Mouse (Mus musculus) common myeloid progenitor, adult 5-6 weeks (primary cell): Measurements from ENCODE around the gene Igsf9b. TPM values are rescaled to one million over a fixed set of nuclear protein-coding genes. Genes with fewer than 3 reads are reported as not detected.

Experiments
- ATAC-seq: replicated peaks from 2 replicates; pipeline ENCODE4 v1.8.0; 2016; ENCODE audit warnings: low read depth, mild to moderate bottlenecking, moderate TSS enrichment, inconsistent platforms; ENCODE audit not compliant: poor library complexity, severe bottlenecking
- total RNA-seq: library from RNA; stranded (forward); fragments of 200-1000, 187-1606 nt; gene quantifications from 2 replicates; pipeline ENCODE4 v1.2.3, GENCODE M21; 2017

Igsf9b gene
- total RNA-seq, 1 experiment from 2014 or later = 0.18 TPM

DNA sequence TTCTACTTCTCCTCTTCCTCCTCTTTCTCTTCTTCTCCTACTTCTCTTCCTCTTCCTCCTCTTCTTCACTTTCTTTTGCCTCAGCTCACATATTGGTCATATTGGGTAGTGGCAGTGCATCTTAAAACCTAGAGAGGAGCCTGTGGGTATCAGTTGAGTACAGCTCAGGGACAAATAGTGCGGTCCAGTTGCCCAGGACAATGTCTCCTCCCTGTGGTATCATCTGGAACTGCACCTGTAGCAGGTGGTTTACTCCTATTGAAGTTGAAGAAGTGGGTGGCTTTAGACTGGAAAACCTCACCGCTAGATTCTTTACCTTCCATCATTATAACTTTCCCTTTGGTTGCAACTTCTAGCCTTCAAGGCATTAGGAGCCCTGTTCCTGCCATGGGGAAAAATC is 26.9 kb downstream of the Igsf9b start:
- peak; percentile 82 for ATAC-seq

DNA sequence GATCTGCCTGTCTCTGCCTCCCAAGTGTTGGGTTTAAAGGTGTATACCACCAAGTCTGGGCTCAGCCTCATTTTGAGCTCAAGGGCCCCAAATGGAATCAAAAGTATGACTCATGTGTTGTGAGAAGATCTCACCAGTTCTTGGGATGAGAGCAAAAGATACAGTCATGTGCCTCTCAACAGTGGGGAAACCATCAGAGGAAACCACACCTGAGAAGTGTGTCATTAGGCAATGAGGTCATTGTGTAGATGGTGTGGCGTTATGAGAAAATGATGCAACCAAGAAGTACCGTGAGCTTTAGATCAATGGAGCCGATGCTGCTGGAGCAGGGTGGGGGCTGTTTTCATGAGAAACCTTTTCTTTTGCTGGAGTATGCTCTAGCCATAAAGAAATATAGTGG is 28.6 kb downstream of the Igsf9b start:
- ATAC-seq = no peak

DNA sequence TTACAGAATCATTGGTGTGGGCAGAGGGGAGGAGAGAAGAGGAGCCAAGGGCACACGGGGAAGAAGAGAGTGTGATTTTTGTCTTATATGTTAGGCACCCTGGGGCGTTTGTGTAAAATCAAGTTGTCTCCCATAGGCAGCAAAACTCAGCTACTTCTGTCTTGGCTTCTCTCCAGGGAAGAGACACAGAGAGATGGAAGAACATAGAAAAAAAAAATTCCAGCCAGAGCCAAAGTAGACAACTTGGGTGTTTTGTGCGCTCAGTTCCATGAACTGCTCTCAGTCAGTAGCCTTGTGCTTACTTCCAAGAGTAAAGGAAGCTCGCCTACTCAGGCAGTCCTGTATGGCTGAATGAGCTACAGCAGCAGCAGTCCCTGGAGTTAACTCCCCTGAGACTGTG is 31.4 kb downstream of the Igsf9b start:
- ATAC-seq = no peak

DNA sequence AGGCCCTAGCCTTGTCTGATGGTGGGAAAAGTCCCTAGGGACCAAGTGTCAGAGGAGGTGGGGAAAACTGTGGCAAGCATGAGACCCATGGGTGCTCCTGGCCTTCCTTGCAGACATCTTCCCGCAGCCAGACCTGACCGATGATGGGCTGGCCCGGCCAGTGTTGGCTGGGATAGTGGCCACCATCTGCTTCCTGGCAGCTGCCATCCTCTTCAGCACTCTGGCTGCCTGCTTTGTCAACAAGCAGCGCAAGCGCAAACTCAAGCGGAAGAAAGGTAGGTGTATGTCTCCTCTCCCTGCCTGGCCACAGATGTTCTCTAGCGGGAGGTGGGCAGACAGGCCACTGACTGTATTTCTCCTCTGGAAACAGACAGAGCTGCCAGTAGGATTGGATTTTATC is 32.5 kb downstream of the Igsf9b start:
- ATAC-seq = no peak

DNA sequence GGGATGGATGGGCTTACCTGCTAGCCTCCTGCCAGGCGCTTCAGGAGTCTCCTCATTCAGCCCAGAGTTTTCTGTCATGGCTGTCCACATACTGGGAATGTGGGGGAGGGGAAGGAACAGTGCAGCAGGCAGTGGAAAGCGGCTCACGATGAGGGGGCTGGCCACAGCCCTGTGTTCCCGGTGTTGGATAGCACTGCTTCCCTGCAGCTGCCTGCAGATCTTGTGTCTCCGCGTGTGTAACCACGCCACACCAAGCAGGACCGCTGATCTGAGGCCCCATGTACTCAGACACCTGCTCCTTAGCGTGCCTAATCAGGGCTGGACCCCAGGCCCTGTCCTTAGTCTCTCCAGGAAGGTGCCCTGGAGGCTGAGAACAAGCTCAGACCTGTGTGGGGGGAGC is 35.9 kb downstream of the Igsf9b start:
- ATAC-seq = no peak

DNA sequence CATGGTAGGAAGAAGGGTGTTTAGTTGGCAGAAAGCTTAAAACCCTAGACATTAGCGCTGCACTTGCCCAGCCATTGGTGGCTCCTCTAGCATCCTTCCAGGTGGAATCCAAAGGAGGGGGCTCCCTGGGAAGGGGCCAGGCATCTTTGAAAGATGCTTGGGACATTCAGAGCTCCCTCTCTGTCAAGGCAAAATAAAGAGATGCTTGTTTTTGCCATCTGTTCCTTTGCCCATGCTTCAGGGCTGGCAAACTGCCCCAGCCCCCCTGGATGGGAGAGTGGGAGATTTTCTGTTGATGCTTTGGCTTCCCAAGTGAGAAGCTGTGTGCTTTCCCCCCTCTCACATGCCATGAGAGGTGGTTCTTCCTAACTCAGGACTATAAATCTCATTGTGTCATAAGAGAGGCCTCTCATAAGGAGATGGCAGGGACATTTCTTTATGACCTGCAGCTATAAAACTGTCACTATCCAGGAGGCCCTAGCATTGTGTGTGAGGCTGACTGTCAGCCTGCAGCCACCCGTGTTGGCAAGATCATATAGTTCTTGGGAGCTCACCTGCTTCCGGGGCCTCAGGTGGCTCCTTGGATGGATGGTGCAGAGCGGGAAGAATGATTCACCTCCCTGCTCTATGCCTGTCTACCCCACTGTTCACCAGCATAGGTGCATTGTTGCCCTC is 38.1 kb downstream of the Igsf9b start:
- ATAC-seq = no peak

DNA sequence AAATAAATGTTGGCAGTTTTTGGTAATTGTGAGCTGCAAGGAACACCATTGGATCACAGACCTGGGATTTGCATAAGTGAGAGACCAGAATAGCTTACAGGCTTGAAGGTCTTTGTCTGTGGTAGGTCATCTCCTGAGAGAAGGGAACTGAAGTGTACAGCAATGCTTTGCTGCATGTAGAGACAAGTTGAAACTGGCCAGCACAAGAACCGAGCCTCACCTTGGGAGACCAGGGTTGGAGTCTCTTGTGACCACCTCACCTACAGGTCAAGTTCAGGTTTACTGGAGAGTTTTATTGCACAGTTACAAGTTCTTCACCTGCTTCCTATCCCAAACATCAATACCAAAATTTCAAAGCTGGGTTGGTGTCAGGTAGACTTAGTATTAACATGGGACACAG is 40.2 kb downstream of the Igsf9b start:
- ATAC-seq = no peak

DNA sequence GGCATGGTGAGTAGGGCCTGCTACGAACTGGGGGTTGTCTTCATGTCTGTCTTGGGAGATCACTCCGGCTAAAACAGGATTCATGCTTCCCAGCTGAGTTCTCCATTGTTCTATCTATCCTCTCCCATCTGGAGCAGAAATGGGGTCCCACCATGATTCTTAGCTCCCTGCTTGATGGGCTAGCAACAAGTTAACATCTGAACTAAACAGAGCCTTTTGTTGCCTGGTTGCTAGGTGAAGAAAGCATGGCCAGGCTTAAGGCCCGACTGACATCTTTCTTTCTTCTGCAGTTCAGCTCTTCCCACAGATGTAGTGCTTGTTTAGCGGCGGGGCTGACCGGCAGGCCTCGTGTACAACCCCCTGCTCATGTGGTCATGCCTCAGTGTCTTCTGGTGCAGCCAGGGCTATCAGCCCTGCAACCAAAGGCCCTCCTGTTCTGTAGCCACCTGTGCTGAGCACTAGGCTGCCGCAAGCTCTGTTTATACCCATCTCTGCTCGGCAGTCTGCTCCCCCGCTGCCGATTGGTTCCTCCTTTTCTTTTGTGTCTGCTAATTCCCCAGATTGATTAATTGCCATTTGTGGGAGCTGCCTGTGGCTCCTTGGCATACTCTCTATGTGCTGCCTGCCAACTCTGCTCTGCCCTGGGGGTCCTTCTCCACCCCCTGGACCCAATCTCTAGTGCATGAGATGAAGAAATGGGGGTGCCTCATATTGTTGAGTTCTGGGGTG is 47.7 kb downstream of the Igsf9b start:
- no peak for ATAC-seq

DNA sequence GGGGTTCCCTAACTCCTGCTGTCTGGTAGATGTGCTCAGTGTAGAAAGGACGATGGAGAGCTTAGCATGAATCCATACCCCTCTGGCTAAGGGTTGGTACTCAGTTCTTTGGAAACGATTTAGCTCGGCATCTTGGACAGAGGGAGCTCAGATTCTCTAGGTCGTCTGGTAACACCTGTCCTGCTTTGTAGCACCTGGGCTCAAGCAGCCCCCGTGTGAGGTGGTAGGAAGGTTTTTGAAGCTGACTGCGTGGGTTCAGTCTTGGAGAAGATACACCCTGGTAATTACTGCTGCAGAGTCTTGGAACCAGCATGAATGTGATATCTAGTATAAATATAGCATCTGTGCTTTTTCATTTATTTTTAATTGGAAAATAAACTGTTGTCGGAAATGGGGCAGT is 54.1 kb downstream of the Igsf9b start:
- no peak for ATAC-seq

DNA sequence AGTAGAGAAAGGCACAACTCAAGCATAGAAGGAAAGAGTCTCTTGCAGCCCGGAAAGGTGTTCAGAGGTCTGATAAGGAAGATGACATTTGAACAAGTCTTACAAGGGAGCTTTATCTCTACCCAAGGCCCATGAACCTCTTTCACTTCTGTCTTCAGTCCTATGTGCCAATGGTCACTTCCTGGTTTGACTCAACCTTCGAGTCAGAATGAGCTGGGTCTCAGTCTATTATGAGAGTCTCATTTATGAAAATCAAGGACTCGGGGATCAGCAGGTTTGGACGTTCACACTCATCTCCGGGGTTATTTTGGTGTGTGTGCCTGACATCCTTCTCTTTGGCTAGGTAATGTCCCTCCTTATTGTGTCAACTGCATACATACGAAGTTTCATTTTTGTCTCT is 58.9 kb downstream of the Igsf9b start:
- no peak for ATAC-seq

DNA sequence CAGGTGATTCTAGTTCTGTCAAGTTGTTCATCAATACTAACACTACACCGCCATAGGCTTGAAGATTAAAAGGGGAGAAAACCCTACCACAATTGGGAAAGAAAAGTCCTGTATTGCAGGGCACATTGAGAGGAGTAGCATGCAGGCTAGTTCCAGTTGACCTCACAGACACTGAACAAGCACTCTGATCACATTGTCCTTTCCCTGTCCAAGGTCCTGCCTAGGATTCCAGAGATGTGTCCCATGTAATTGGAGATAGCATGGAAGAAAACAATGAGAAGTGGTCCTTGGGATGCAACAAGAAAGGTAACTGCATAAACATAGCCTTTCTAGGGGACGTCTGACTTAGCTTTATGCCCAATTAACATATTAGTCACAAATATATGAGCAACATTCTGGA is 68.2 kb downstream of the Igsf9b start:
- ATAC-seq = no peak

DNA sequence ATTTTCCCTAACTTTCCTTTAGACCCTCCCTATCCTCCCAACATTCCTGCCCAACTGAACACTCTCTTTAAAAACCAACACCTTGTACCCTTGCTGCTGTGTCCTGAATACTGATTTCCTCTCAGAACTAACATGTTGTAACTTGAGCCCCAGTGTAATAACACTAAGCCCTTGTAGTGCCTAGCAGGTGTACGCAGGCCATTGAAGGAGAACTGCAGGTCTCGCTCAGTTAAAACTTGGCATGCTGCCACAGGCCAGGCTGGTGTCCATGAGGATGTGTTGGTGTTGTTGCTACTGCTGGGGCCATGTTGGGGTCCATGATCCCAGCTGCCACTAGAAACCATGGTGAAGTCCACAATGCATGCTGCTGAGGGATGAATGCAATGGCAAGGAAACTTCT is 70.1 kb downstream of the Igsf9b start:
- no peak for ATAC-seq

DNA sequence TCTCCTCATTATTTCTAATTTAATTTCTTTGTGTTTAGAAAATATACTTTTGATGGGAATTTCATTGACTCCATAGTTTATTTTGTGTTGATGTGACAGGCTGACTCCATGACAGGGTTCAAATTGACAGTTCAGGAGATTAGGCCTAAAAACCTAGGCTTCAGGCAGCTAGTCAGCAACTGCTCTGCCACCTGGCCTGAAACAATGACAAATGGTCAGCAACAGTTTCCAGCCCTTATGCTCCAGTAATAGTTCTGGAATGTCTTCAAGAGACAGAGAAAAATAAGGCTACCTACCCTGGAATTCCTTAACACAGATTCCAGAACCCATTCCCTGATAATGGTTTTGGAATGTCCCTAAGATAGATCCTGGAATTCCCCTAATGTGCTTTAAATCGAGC is 76.7 kb downstream of the Igsf9b start:
- no peak for ATAC-seq

DNA sequence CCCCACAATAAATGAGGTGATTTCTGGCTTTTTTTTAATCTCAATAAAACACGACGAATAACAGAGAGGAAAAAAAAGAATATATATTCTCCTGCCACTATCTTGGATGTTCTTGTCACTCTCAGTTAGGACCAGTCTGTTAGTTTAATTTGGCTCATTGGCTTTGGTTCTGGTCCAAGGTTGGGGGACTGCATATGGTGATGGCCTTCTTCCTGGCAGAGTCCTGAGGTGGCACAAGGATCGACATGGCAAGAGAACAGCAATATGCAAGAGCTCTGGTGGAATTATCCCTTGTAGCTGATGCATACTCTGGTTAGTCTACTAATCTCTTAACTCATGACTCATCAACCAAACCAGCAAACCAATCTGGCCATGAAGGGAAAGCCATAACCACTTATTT is 87.9 kb downstream of the Igsf9b start:
- ATAC-seq = no peak

DNA sequence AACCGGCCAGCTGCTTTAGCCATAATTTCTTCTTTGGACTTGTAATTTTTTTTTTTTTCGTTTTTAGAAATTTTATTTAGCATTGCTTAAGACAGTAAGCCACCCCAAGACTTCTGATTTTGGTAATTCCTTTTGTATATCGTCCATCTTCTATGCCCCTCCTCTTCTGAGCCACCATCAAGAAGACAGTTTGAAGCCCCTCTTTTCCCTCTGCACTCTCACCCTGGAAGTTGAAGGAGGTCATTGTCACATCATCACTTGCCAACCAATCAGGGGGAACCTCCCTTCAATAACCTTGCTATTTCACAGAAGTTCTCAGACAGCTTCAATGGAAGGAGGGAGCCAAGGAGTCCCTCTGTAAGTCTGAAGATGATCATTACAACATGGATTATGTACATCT is 97.5 kb downstream of the Igsf9b start, which contains the start of gene Spata19:
Gene Spata19 (plus strand): TSS at position 301 of the 400 bp plus-strand sequence.
- no peak for ATAC-seq

DNA sequence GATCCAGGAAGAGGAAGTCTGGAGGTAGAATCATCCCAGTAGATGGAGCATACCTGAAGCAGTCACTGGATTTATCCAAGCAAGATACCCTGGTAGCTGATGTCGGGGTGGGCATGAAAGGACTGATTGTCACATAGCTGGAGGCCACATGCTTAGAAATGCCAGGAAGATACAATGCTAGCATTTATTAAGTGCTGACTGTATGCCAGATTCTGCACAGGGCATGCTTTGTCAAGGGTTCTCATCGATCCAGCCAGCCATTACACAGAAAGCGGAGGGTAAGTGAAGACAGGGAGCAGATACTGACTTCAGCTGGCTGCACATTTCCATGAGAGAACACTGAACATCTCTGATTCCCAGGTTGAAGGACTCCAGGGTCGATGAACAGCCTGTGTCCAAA is 102.2 kb downstream of the Igsf9b start:
- ATAC-seq = no peak

Other genes with a start within 250 kb of the Igsf9b start
- 0.14 TPM in 1 of 2 replicates, not detected in the other for gene Jam3, start 143.8 kb upstream of the Igsf9b start, total RNA-seq
- gene Spata19, start 97.6 kb downstream of the Igsf9b start, total RNA-seq = not detected in 2 replicates